Mouse (Mus musculus) myocyte (in vitro differentiated cells): ENCODE measurements around the gene Ppp1r3c.

ENCODE experiments used
- E2F4 ChIP-seq: IDR thresholded peaks from one replicate; pipeline ENCODE4 v1.6.1; 2011; ENCODE audit warnings: mild to moderate bottlenecking, control low read depth, moderate library complexity; ENCODE audit not compliant: insufficient read depth
- MAX ChIP-seq: IDR thresholded peaks from one replicate; pipeline ENCODE4 v1.6.1; 2011; ENCODE audit warnings: low read depth, mild to moderate bottlenecking, control low read depth
- MYOD1 ChIP-seq, 3 experiments: IDR thresholded peaks; one replicate each; pipeline ENCODE4 v1.6.1; 2011; ENCODE audit warnings: control low read depth in 2 of 3, low read depth in 2 of 3, mild to moderate bottlenecking in 2 of 3, moderate library complexity in 1 of 3; ENCODE audit not compliant: insufficient read length in 2 of 3, control insufficient read depth in 1 of 3
- MYOG ChIP-seq, 3 experiments: IDR thresholded peaks; one replicate each; pipeline ENCODE4 v1.6.1; 2011; ENCODE audit warnings: control low read depth in 2 of 3, low read depth in 2 of 3, mild to moderate bottlenecking in 2 of 3; ENCODE audit not compliant: insufficient read length in 2 of 3, control insufficient read depth in 1 of 3, insufficient read depth in 1 of 3
- POLR2A ChIP-seq: IDR thresholded peaks from one replicate; pipeline ENCODE4 v1.6.1; 2011; ENCODE audit warnings: low read depth, mild to moderate bottlenecking, control low read depth, moderate library complexity; ENCODE audit not compliant: insufficient read length
- POLR2AphosphoS2 ChIP-seq: IDR thresholded peaks from one replicate; pipeline ENCODE4 v1.6.1; 2011; ENCODE audit warnings: low read depth, control low read depth; ENCODE audit not compliant: insufficient read length
- TCF3 ChIP-seq: IDR thresholded peaks from one replicate; pipeline ENCODE4 v1.6.1; 2011; ENCODE audit warnings: low read depth, control low read depth; ENCODE audit not compliant: insufficient read length
- USF1 ChIP-seq: IDR thresholded peaks from one replicate; pipeline ENCODE4 v1.6.1; 2011; ENCODE audit warnings: low read depth, mild to moderate bottlenecking, control low read depth, moderate library complexity

DNA sequence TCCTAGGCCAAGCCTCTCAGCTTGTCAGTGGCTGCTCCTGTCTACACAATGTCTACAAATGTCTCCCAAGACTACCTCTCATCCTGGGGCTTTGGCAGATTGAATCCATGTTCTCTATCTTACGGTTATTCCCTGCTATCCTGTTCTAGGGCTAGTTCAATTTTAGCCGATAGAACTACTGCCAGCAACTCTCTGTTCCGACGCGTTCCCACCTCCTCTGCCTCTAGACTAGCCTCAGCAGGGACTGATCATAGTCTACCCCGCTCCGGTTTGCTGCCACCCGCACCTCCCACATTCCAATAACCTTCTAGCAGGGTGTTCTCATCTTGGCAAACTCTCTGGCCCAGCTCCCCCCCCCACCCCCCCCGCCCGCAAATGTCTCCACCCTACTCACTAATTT lies 20.9 kb downstream of the Ppp1r3c start:
- no peak for TF ChIP-seq MYOG (IDR thresholded peaks at IDR 0.05; ENCODE audit: control insufficient read depth in 1 of 3, insufficient read depth in 1 of 3, insufficient read length in 2 of 3, low read depth in 2 of 3)
- no peak for TF ChIP-seq MAX
- no peak for TF ChIP-seq POLR2A
- TF ChIP-seq E2F4 = no peak
- TF ChIP-seq POLR2AphosphoS2 = no peak
- TF ChIP-seq USF1 = no peak
- no peak for TF ChIP-seq MYOD1 (IDR thresholded peaks at IDR 0.05; ENCODE audit: control insufficient read depth in 1 of 3, insufficient read length in 2 of 3, low read depth in 2 of 3)
- no peak for TF ChIP-seq TCF3
